Mouse (Mus musculus): ENCODE data around the gene Hnrnpab. TPM values are rescaled to one million over a fixed set of nuclear protein-coding genes. Genes with fewer than 3 reads are reported as not detected.

Gene Hnrnpab
- 10 to 100 TPM; 39.0 to 43.1 TPM for polyA plus RNA-seq (2017; shearing (Covaris generic))

DNA sequence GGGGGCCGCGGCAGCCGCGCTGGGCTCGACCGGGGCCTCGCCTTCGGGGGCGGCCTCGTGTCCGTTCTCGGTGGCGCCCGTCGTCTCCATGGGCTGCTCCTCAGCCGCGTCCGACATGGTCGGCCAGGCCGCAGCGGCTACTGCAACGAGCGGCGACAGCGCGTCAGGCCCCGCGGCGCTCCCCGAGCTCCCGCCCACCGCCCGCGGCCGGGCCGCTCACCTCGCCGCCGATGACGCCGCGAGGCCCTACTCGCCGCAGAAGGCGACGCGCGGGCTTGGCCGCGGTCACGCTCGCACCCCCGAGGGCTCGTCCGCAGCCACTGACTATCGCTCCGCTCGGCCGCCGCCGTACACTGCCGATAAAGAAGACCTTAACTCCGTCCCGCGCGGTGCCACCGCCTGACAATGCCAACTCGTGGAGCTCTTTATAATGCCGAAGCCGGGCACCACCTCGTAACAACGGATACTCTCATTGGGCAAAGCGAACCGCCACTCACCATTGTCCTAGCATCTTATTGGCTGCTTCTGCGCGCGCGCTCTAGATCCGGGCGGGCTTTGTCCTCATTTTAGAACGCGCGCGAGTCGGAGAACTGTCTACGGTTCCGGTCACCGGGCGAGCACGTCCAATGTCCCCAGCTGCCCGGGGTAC, at the start of gene Hnrnpab:
TSS of gene Hnrnpab (minus strand) at position 401 of the 649 bp plus-strand sequence.
- peak; percentile 78 for ATAC-seq

DNA sequence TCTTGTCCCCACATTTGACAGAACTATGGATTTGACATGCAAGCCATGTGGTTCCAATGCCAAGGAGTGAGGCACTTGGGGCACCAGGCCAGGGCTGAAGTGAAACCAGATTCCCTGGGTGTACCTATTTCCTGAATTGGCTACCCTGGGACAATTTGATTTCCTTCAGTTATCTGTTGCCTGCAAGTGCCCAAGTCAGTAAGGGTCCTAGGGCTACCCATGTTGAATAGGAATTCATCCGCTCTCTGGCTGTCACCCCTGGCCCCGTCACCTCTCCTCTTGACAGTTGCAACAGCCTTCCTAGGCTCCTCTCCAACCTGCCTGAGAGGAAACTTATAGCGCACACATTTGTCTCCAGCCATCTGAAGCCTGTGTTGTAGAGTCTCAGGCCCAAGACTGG, 48.2 kb upstream of the Hnrnpab start:
- ATAC-seq: no peak

DNA sequence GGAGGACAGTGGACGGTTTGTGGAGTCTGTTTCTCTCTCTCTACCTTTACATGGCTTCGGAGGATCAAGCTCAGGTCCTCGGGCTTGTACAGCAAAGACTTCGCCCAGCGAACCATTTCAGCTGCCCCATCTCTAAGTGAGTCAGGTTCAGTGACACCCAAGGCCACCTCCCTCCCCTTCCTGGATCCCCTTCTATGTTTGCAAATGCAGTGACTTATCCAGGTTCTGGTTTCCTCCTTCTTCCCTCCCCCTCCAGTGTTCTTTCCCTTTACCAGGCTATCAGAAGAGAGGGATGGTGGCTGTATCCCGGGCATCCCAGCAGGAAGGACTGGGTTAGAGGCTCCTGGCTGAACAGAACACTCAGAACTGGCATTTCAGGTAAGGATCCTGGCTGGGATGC, 47.1 kb upstream of the Hnrnpab start:
- no peak for ATAC-seq

DNA sequence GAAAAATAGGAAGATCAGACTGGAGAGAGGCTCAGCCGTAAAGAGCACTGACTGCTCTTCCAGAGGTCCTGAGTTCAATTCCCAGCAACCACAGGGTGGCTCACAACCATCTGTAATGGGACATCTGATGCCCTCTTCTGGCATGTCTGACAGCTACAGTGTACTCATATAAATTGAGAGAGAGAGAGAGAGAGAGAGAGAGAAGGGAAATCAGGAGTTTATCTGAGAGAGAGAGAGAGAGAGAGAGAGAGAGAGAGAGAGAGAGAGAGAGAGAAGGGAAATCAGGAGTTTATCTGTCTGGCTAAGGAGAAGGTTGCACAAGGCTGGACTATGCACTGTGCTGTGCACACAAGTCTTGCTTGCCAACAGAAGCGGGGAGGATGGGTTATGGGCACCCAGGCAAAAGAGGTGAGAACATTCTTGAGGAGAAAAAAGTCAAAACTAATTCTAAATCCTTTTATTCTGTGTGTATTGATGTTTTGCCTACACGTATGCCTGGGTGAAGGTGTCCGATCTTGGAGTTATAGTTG, 46.3 kb upstream of the Hnrnpab start:
- no peak for ATAC-seq

DNA sequence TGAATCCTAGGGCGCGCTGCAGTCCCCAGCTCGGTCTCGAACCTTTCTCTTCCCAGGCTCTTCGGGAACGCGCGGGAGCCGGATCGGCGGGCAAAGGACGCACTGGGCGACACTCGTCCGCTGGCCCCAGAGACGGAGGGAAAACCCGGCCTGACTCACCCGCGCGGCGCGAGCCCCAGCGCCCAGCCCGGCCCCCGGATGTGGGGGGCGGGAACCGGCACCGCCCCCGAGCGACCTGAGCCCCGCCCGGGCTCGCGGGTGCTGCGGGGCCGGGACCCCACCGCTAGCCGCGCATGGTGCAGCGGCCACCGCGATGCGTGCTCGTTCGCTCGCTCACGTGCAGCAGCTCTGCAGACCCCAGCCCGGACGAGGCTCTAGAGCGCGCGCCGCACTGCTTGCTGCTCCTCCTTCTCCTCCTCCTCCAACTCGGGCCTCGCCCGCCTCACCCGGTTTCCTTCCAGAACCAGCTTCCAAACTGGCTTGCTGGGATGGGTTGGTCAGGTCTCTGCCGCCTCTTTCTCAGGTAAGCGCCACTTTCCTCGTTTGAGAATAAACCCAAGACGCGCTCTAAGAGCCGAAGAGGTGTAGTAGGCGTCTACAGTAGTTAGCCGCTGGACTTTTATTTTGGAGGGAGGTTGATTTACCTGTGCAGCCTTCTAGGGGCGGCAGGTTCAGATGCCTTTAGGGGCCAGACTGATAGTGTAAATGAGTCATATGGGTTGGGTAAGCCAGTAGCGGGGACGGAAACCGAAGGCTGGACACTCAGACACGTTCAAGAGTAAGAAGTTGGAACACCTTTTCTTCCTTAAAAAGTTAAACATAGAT, 44.3 kb upstream of the Hnrnpab start, which contains the start of the genes N4bp3 and D930048N14Rik:
TSS of gene N4bp3 (minus strand) at position 152 of the 825 bp plus-strand sequence.
TSS of gene D930048N14Rik (plus strand) at position 264 of the 825 bp plus-strand sequence.
- peak; percentile 76 for ATAC-seq

DNA sequence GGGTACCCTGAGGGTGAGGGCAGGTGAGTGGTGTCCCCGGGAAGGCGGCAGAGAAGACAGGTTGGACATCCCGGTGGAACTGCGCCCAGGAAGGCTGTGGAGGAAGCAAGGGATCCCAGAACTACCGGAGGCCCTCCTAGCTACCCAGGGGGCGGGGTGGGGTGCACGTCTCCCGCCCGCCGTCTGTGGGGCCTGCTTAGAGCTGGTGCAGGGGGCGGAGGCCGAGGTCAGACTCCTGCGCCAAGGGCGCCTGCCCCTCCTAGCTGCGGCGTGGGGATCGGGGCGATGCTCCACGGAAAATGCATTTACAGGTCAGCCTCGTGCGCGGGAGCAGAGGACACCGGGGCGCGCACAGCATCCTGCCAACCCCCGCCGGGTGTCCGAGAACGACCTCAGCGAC, 43.6 kb upstream of the Hnrnpab start:
- peak; percentile 7 for ATAC-seq

DNA sequence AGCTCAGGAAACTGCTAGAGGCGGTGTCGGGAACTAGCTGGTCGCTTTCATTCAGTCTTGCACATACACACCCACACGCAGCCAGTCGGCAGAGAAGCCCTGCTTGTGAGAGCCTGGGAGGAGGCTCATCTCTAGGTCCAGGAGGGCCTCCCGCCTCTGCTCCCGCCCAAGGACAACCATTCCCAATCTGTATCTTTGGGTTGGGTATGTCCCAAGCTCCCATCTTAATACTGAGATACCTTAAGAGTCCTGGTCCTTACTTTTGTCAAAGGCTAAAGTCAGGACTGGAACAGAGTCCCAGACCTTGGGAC, 43.2 kb upstream of the Hnrnpab start:
- ATAC-seq: peak; percentile 41

DNA sequence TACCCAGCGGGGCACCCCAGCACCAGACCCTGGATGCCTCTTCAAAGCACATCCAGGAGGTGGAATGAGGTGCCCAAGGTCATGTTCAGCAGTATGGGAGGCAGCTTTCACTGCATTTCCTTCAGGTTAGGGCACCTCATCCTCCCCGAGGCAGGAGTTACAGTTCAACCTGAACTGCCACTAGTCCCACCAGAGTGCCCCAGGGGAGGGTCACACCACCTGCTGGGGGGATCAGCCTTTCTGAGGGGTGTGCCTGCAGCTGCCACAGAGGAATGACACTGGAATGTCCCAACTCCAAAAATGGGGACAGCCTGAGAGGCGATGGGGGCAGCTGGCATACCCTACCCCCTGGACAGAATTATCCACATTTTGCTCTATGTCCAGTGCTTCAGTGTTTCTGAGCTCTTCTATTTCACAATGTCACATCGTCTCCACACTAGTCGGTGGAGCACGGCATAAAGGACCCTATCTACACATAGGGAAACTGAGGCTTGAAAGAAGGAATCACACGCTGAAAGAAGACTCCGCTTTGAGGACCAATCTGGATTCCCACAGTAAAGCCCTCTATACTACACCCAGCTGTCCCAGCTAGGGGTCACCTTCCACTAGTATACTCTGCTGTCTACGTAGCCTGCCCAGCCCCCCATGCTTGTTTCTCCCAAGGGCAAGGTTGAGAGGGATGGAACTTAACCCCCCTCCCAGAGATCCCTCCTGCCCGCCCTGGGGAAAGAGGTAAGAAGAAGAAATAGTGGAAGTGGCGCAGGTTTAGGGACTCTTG, 42.7 kb upstream of the Hnrnpab start:
- ATAC-seq: no peak

DNA sequence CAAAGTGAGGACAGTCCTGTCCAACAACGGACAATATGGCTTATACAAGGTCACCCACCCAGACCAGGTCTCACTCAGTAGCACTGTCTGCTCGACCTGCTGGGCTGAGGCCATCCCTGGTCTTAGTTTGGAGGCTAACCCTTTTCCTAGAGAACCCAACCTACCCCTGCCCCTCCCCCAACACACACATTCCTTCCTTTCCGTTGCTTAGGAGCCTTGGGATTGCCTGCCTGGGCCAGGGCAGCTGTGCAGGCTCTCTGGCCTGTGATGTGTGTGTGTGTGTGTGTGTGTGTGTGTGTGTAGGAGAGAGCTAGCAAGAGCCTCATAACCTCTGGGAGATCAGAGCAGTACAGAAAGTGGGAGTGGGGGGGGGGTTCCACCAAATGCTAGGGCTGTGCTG, 41.9 kb upstream of the Hnrnpab start:
- ATAC-seq: no peak

DNA sequence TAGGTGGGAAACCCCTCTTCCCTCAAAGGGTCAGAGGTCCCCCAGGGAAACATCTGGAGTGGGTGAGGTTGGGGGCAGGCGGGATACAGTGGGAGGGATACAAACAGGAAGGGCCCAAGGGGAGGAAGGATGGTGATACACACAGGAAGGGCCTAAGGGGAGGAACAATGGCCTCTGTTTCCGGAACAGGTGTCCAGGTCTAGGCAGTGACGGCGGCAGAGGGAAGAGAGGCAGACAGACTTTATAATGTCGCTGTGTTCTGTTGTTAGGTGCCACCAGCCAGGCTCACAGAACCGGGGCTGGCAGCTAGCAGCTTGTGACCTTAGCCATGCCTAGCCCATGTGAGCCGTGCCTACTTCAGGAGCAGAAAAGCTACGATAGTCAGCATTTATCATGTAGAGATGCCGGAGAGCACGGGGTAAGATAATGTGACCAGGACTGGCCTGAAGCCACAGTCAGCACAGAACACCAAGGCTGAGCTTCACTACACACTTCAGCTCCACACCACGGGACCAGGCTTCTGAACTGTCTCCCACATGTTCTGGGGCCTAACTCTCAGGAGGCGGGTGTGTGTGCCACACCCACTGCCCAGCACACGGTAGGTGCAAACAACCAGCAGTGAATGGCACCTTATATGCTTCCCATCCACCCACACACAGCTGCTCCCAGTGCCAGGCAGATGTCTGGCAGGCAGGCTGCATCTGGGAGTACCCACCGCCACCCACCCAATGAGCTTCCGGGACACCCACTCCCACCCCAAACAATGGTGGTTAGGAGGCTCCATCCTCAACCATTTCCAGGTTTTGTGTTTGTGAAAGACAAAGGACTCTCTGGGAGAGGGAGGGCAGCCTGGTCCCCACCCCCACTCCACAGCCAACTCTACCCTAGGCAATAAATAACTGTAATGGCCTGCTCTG, 40.4 kb upstream of the Hnrnpab start:
- ATAC-seq: no peak

DNA sequence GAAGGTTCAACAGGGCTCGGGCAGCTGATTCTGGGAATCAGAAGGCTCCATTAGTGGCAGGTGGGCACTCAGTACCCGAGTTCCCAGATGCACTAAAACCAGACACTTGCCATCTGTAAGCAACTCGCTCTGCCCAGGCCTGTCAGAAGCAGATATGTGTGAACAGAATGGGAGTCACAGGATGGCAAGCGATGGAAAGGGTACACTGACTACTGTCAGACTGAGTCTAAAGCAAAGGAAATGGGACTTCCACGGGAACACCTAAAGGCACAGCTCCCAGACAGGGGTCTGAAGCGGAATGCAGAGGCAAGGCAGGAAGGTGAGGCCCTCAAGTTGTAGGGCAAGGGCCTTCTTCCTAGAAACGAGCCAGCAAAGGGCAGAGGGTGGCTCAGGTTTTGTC, 39.6 kb upstream of the Hnrnpab start:
- no peak for ATAC-seq

DNA sequence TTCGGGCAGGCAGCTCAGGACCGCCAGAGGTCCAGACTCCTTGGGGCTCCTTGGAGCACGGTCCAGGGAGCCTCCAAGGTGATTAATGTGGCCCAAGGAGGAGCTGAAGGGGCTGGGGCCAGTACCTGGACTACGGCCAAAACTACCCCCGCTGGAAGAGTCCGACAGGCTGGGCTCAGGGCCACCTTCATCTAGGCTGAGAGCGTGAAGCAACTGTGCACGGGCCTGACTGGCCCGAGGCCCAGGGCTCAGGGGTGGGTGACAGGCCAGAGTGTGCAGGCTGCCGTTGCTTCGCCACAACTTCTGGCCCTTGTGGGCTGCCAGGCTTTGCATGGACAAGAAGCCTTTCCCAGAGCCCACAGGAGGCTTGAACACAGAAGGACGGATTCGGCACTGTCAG, 38.6 kb upstream of the Hnrnpab start:
- ATAC-seq: no peak

DNA sequence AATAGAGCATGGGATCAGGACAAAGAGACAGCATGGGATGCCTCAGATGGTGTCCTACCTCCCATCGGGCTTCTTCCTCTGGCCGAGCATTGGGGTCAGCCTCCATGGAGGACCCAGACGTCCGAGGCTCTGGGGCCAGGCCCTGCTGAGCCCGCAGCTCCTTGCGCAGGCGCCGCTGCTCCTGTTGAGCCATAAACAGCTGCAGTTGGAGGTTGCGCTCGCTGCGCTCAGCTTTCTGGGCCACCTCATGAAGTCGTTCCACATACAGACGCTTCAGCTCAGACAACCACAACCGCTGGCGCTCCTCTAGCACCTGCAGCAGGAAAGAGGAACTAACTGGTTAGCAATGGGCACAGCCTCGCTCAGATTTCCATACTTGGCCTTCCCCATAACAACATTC, 37.6 kb upstream of the Hnrnpab start:
- no peak for ATAC-seq

DNA sequence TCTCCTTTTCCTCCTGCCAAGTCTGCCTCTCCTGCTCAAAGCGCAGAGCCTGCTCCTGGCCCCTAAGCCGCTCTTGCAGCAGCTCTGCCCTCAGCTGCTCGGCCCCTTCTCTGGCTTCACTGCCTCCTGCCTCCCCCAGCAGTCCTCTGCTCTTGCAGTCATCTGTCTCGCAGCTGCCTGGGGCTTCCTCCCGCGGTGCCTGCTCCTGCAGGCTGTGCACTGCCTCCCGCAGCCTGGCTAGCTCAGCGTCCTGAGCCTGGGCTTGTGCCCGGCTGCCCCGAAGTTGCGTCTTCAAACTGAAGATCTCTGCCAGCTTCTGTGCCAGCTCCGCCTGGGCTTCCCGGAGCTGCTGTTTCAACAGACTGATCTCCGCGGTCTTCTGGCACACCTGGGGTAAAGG, 37.1 kb upstream of the Hnrnpab start:
- no peak for ATAC-seq

DNA sequence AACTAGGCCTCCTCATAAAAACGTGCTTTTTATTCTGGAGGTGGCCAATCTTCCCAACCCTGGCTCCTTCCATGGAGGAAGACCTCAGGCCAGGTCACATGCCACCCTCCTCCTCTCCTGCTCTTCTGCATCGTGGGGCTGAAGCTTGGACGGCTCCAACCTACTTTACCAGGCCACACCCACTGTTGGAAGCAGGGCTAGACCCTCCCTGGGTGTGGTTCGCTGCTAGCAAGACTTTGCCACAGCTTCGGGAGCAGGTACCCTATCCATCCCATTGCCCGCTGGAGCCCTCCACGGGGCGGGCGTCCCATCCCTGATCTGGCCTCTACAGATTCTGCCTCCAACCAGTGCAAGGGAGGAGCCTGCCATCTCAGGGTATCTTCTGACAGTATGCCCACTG, 36.6 kb upstream of the Hnrnpab start:
- no peak for ATAC-seq

DNA sequence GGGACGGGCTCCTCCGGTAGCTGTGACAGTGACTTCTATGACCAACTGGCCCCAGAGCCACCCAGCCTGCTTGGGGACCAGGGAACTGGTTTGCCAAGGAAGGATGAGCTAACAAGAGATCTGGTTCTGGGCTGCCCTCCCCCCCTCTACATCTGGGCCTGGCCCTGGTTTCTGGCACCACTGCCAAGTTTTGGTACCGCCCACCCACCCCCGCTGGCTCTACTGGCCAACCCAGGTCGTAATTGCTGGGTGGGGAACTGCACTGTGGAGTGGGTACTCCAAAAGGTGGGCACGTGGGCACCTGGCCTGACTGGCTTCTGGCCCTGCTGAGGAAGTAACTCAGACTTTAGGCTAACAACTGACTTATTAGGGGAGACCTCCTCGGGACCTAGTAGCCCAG, 34.1 kb upstream of the Hnrnpab start:
- ATAC-seq: no peak

DNA sequence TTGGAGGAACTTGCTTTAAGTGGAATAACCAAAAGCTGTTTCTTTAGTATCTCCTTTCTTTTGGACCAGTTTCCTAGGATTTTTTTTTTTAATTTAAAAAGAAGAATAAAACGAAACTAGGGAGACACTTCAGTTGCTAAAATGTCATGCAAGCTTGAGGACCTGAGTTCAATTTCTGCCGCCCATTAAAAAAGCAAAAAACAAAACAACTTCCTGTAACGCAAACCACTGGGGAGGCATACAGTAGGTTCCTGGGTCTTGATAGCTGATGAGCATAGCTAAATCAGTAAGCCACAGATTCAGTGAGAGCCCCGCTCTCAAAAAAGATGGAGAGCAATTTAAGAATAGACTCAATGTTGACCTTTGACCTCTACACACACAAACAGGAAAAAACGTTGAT, 31.9 kb upstream of the Hnrnpab start:
- no peak for ATAC-seq

DNA sequence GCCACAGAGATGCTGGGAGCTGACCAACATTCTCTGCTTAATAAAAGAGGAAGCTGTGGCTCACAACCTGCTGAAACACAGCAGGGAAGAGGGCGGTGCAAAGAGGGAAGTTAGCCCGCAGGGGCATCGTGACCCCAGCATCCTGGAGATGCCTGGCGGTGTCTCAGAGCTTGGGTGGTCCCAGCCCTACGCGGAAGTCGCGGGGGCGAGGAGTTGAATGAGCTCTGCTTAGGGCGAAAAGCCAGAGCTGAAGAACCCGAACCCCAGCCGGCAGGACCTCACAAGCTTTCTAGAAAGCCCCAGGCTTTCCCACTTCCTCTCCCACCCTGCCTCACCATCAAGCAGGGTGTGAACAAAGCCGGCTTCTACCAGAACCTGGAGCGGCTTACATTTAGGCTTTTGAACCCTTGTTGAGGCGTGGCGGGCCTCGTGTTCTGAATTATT, 31.3 kb upstream of the Hnrnpab start:
- no peak for ATAC-seq

DNA sequence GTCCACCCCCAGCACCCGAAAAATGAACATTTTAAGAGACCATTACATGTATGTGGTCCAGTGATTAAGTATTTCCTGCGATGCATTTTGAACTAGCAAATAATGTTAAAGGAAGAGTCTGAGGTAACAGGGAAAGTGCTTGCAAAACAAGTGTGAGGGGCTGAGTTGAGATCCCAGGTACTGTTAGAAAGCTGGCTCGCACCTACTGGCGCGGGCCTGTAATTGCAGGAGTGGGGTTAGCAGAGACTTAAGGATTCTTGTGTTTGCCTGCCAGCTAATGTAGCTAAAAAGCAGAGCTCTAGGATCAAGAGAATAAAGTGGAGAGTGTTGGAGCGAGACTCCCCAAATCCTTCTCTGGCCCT, 29.7 kb upstream of the Hnrnpab start:
- peak; percentile 33 for ATAC-seq

DNA sequence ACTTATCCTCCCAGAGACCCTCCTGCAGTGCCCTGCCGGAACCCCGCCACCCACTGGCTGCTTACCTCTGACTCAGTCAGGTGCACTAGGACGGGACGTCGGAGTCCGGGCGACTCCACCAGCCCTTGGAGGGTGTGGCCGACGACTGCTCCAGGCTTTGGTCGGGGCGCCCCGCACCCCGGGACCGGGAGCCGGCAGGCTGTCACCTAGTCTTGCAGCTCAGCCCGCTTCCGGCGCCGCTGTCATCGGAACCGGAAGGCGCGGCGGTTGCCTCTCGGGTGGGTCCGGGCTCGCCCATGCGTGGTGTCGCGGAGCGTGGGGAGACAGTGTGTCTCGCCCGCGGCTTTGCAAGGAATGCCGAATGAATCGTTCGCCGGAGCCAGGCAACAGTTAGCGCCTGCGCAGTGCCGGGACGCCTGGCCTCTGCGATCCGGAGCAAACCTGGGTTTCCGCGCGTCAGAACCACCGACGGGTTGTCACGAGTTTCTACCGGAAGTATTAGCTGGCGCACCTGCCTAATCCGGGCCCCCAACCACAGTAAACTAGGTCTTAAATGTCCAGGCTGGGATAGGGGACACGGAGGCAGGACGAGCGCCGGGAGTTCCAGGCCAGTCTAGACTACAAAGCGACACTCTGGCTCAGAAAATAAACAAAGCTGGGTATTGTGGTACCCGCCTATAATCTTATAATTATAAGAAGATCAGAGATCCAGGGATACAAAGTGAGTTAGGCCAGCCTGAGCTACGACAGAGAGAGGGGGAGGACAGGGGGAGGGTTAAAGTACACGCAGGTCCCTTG, 29.1 kb upstream of the Hnrnpab start, which contains the start of gene Rmnd5b:
TSS of gene Rmnd5b (minus strand) at position 372 of the 798 bp plus-strand sequence.
- peak; percentile 84 for ATAC-seq

DNA sequence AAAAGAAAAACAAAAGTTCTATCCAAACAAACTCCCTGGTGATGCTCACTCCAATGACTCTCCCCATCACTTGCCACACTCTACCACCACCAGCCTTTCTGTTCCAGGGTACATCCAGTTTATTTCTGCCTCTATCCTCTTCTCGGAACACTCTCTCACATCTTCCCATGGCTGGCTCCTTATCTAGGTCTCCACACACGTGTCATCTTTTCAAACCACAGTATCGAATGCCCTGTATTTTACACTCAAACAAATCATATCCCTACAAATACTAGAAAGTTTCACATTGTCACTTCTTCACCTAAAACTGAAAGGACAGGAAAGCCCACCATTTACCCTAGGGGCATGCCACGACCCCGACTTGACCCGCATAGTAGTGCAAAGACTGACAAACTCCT, 28.5 kb upstream of the Hnrnpab start:
- ATAC-seq: no peak

Measured in activated CD4-positive, CD25-positive, alpha-beta regulatory T cell, adult 4 months (primary cell).